Mouse (Mus musculus) brain, adult 2 months (tissue): ENCODE results near the gene Fndc3b.
A peak's percentile ranks its signal among the peaks of the same experiment; 100 is the strongest.

Experiments used
- DNase-seq: peaks from one replicate; pipeline ENCODE4 v3.0.0; 2011; ENCODE audit warnings: low read depth, low spot score

Fndc3b gene

GRCm38 (mm10) chr3:27710648-27711428 is at the start of gene Fndc3b:
Gene Fndc3b (minus strand): TSS chr3:27711307.
- DNase-seq: peak; percentile 96

GRCm38 (mm10) chr3:27760278-27760677 is 49.2 kb upstream of the Fndc3b start:
- no peak for DNase-seq

GRCm38 (mm10) chr3:27758976-27759375 is 47.9 kb upstream of the Fndc3b start:
- no peak for DNase-seq

GRCm38 (mm10) chr3:27751657-27752056 is 40.5 kb upstream of the Fndc3b start:
- no peak for DNase-seq

GRCm38 (mm10) chr3:27751156-27751555 is 40.0 kb upstream of the Fndc3b start:
- no peak for DNase-seq

- no peak for DNase-seq
Observed at GRCm38 (mm10) chr3:27745651-27746050, 34.5 kb upstream of the Fndc3b start.

- no peak for DNase-seq
Observed at GRCm38 (mm10) chr3:27744754-27745153, 33.6 kb upstream of the Fndc3b start.

GRCm38 (mm10) chr3:27743271-27744145 is 32.4 kb upstream of the Fndc3b start:
- DNase-seq: no peak

- DNase-seq: no peak
Observed at GRCm38 (mm10) chr3:27742124-27742523, 31.0 kb upstream of the Fndc3b start.

GRCm38 (mm10) chr3:27740136-27740535 is 29.0 kb upstream of the Fndc3b start:
- peak; percentile 27 for DNase-seq

GRCm38 (mm10) chr3:27736180-27736579 is 25.1 kb upstream of the Fndc3b start:
- DNase-seq: peak; percentile 6

GRCm38 (mm10) chr3:27735113-27735512 is 24.0 kb upstream of the Fndc3b start:
- no peak for DNase-seq

- no peak for DNase-seq
Observed at GRCm38 (mm10) chr3:27728798-27729782, 18.0 kb upstream of the Fndc3b start.

- no peak for DNase-seq
Observed at GRCm38 (mm10) chr3:27728176-27728575, 17.1 kb upstream of the Fndc3b start.

GRCm38 (mm10) chr3:27725752-27726151 is 14.6 kb upstream of the Fndc3b start:
- DNase-seq: no peak

- DNase-seq: no peak
Observed at GRCm38 (mm10) chr3:27724208-27724607, 13.1 kb upstream of the Fndc3b start.

GRCm38 (mm10) chr3:27718829-27719365 is 7.8 kb upstream of the Fndc3b start:
- DNase-seq: no peak

GRCm38 (mm10) chr3:27713971-27714370 is 2.9 kb upstream of the Fndc3b start:
- DNase-seq: no peak

- no peak for DNase-seq
Observed at GRCm38 (mm10) chr3:27712421-27712820, 1.3 kb upstream of the Fndc3b start.

- peak; percentile 35 for DNase-seq
Observed at GRCm38 (mm10) chr3:27709906-27710647, 1.0 kb downstream of the Fndc3b start.
